Mouse (Mus musculus) left cerebral cortex, postnatal 14 days (tissue): ENCODE data around the gene Smc6. TPM values are rescaled to one million over a fixed set of nuclear protein-coding genes. Genes with fewer than 3 reads are reported as not detected.
A peak's percentile ranks its signal among the peaks of the same experiment; 100 is the strongest.

Experiments used
- DNase-seq, 2 experiments: peaks; one replicate each; pipeline ENCODE4 v3.0.0; 2021 to 2022; ENCODE audit warnings: low spot score in 2 of 2, mixed read lengths in 1 of 2
- intact Hi-C: fragments of 180-260 bp; cut with DNase I; formaldehyde crosslinking; loops from one replicate; pipeline ENCODE4 v1.15.1; 2025
- long read RNA-seq, 2 experiments: library from polyadenylated mRNA; stranded (forward); transcript quantifications; one replicate each; pipeline ENCODE4 v2.0.0; 2021
- total RNA-seq, 2 experiments: library from RNA; stranded (reverse); gene quantifications; 2 replicates each; pipeline ENCODE4 v1.2.3; 2021

Gene Smc6
- 10 to 100 TPM; 28.5 to 33.5 TPM for total RNA-seq
- long read RNA-seq, experiment 1, full-length matches to known transcripts = 45 of 63 reads
- long read RNA-seq, experiment 1, partial matches to known transcripts = 7 of 63 reads
- long read RNA-seq, experiment 1, other reads (novel, unspliced or antisense) = 11 of 63 reads
- long read RNA-seq, experiment 2, full-length matches to known transcripts = 26 of 37 reads
- long read RNA-seq, experiment 2, partial matches to known transcripts = 1 of 37 reads
- long read RNA-seq, experiment 2, other reads (novel, unspliced or antisense) = 10 of 37 reads

- intact Hi-C loops = loop anchor here (5.0 kb wide), 1 partner anchor 68 kb away; no protein-coding TSS in a partner anchor
- peak; percentile 90 to 91 for DNase-seq
These were observed at the start of gene Smc6, which contains the start of gene Gen1 for GRCm38 (mm10) chr12:11265382-11266281. Gene Smc6 (plus strand): TSS chr12:11265886. Gene Gen1 (minus strand): TSS chr12:11265801.

- intact Hi-C loops = no loop called here
- no peak for DNase-seq
These were observed 49.2 kb upstream of the Smc6 start for GRCm38 (mm10) chr12:11216454-11216853.

- intact Hi-C loops = no loop called here
- DNase-seq = no peak
These were observed 47.9 kb upstream of the Smc6 start for GRCm38 (mm10) chr12:11217726-11218250.

GRCm38 (mm10) chr12:11221524-11222330 is 44.0 kb upstream of the Smc6 start:
- DNase-seq = peak in 1 of 2 experiments; percentile 1
- intact Hi-C loops = no loop called here

GRCm38 (mm10) chr12:11222566-11222965 is 43.1 kb upstream of the Smc6 start:
- intact Hi-C loops = no loop called here
- no peak for DNase-seq

GRCm38 (mm10) chr12:11223090-11223489 is 42.6 kb upstream of the Smc6 start:
- intact Hi-C loops = no loop called here
- DNase-seq = no peak

- intact Hi-C loops = no loop called here
- no peak for DNase-seq
These were observed 41.0 kb upstream of the Smc6 start for GRCm38 (mm10) chr12:11224722-11225121.

GRCm38 (mm10) chr12:11226123-11226522 is 39.6 kb upstream of the Smc6 start:
- intact Hi-C loops = no loop called here
- DNase-seq = no peak

GRCm38 (mm10) chr12:11226529-11227268 is 39.0 kb upstream of the Smc6 start:
- intact Hi-C loops = no loop called here
- DNase-seq = no peak

GRCm38 (mm10) chr12:11230267-11230666 is 35.4 kb upstream of the Smc6 start:
- intact Hi-C loops = no loop called here
- no peak for DNase-seq

GRCm38 (mm10) chr12:11235996-11236395 is 29.7 kb upstream of the Smc6 start:
- DNase-seq = no peak
- intact Hi-C loops = no loop called here

- intact Hi-C loops = no loop called here
- DNase-seq = no peak
These were observed 18.2 kb upstream of the Smc6 start for GRCm38 (mm10) chr12:11247460-11247859.

GRCm38 (mm10) chr12:11250322-11250721 is 15.4 kb upstream of the Smc6 start:
- intact Hi-C loops = no loop called here

GRCm38 (mm10) chr12:11264895-11265294 is 791 bp upstream of the Smc6 start:
- intact Hi-C loops = loop anchor here (5.0 kb wide), 1 partner anchor 68 kb away; no protein-coding TSS in a partner anchor
- DNase-seq = no peak

More at GRCm38 (mm10) chr12:11250322-11250721, 15.4 kb upstream of the Smc6 start:
- no peak for DNase-seq

GRCm38 (mm10) chr12:11266282-11266985 is 748 bp downstream of the Smc6 start:
- peak; percentile 26 to 35 for DNase-seq

GRCm38 (mm10) chr12:11267030-11267429 is 1.3 kb downstream of the Smc6 start:
- intact Hi-C loops = loop anchor here (5.0 kb wide), 1 partner anchor 70 kb away; no protein-coding TSS in a partner anchor
- no peak for DNase-seq

More at GRCm38 (mm10) chr12:11266282-11266985, 748 bp downstream of the Smc6 start:
- intact Hi-C loops = loop anchor here (5.0 kb wide), 1 partner anchor 69 kb away; no protein-coding TSS in a partner anchor

GRCm38 (mm10) chr12:11272568-11272967 is 6.9 kb downstream of the Smc6 start:
- intact Hi-C loops = no loop called here
- no peak for DNase-seq

- intact Hi-C loops = no loop called here
These were observed 7.5 kb downstream of the Smc6 start for GRCm38 (mm10) chr12:11273185-11273584.

More at GRCm38 (mm10) chr12:11273185-11273584, 7.5 kb downstream of the Smc6 start:
- no peak for DNase-seq
